Mouse (Mus musculus) myocyte (in vitro differentiated cells): ENCODE data around the gene Lpcat4.

Source experiments
- CEBPB ChIP-seq: IDR thresholded peaks from 2 replicates; pipeline ENCODE4 v1.6.1; 2011; ENCODE audit warnings: mild to moderate bottlenecking, moderate library complexity; ENCODE audit not compliant: poor library complexity, insufficient read depth, severe bottlenecking
- E2F4 ChIP-seq: IDR thresholded peaks from one replicate; pipeline ENCODE4 v1.6.1; 2011; ENCODE audit warnings: mild to moderate bottlenecking, control low read depth, moderate library complexity; ENCODE audit not compliant: insufficient read depth
- MAX ChIP-seq: IDR thresholded peaks from one replicate; pipeline ENCODE4 v1.6.1; 2011; ENCODE audit warnings: low read depth, mild to moderate bottlenecking, control low read depth
- MYOD1 ChIP-seq, 3 experiments: IDR thresholded peaks; one replicate each; pipeline ENCODE4 v1.6.1; 2011; ENCODE audit warnings: control low read depth in 2 of 3, low read depth in 2 of 3, mild to moderate bottlenecking in 2 of 3, moderate library complexity in 1 of 3; ENCODE audit not compliant: insufficient read length in 2 of 3, control insufficient read depth in 1 of 3
- MYOG ChIP-seq, 3 experiments: IDR thresholded peaks; one replicate each; pipeline ENCODE4 v1.6.1; 2011; ENCODE audit warnings: control low read depth in 2 of 3, low read depth in 2 of 3, mild to moderate bottlenecking in 2 of 3; ENCODE audit not compliant: insufficient read length in 2 of 3, control insufficient read depth in 1 of 3, insufficient read depth in 1 of 3
- POLR2A ChIP-seq: IDR thresholded peaks from one replicate; pipeline ENCODE4 v1.6.1; 2011; ENCODE audit warnings: low read depth, mild to moderate bottlenecking, control low read depth, moderate library complexity; ENCODE audit not compliant: insufficient read length
- POLR2AphosphoS2 ChIP-seq: IDR thresholded peaks from one replicate; pipeline ENCODE4 v1.6.1; 2011; ENCODE audit warnings: low read depth, control low read depth; ENCODE audit not compliant: insufficient read length
- REST ChIP-seq: IDR thresholded peaks from one replicate; pipeline ENCODE4 v1.6.1; 2011; ENCODE audit warnings: mild to moderate bottlenecking, control low read depth, moderate library complexity; ENCODE audit not compliant: insufficient read depth, insufficient read length
- SRF ChIP-seq: IDR thresholded peaks from one replicate; pipeline ENCODE4 v1.6.1; 2011; ENCODE audit warnings: low read depth; ENCODE audit not compliant: control insufficient read depth, insufficient read length
- TCF12 ChIP-seq: IDR thresholded peaks from one replicate; pipeline ENCODE4 v1.6.1; 2011; ENCODE audit warnings: mild to moderate bottlenecking, control low read depth; ENCODE audit not compliant: poor library complexity, insufficient read depth, severe bottlenecking
- TCF3 ChIP-seq: IDR thresholded peaks from one replicate; pipeline ENCODE4 v1.6.1; 2011; ENCODE audit warnings: low read depth, control low read depth; ENCODE audit not compliant: insufficient read length
- USF1 ChIP-seq: IDR thresholded peaks from one replicate; pipeline ENCODE4 v1.6.1; 2011; ENCODE audit warnings: low read depth, mild to moderate bottlenecking, control low read depth, moderate library complexity

DNA sequence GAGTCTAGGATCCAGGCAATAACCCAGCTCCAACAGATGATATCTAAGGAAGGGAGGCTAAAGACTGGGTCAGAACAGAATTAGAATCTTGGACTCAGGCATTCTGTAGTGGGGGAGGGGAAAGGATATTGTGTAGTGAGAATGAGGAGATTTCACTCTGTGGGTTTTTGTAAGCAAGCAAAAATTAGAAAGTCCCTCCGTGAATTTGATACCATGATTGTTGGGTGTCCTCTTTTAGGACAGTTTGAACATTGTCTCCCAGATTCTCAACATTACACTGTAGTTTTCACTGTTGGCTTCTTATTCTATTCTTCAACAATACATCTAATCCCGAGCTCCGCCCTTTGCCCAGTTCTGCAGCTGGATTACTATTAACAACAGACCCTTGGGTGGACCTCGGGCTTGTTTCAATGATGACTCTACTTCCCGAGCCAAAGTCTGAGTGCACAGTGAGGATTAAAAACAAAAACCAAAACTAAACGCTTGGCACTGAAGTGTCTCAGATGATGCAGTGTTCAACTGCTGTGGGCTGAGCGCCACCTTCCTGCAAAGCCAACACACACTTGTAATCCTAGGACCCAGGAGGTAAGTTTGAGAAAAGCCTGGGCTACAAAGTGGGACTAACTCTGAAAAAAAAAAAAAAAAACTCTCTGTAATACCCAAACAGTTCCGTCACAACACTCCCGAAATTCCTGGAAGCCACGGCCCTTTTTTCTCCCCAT is 20.1 kb downstream of the Lpcat4 start, which contains the start of gene Nutm1:
- TF ChIP-seq POLR2A (no peak), TCF12 (no peak), USF1 (no peak), MAX (no peak), CEBPB (no peak), E2F4 (no peak), MYOG (IDR thresholded peaks at IDR 0.05; ENCODE audit: control insufficient read depth in 1 of 3, insufficient read depth in 1 of 3, insufficient read length in 2 of 3, low read depth in 2 of 3) (no peak), SRF (no peak), POLR2AphosphoS2 (no peak), MYOD1 (IDR thresholded peaks at IDR 0.05; ENCODE audit: control insufficient read depth in 1 of 3, insufficient read length in 2 of 3, low read depth in 2 of 3) (no peak), REST (no peak), TCF3 (no peak)
